Mouse (Mus musculus) kidney, embryonic 15.5 days (tissue): ENCODE measurements around the gene Hist1h4f. TPM values are rescaled to one million over a fixed set of nuclear protein-coding genes. Genes with fewer than 3 reads are reported as not detected.
A peak's percentile ranks its signal among the peaks of the same experiment; 100 is the strongest.

ENCODE experiments used
- ATAC-seq: fragments of 200-750 bp; cut with Nextera tagmentation; replicated peaks from 2 replicates; pipeline ENCODE4 v1.8.0; 2017; ENCODE audit warnings: moderate TSS enrichment; ENCODE audit not compliant: low FRiP score
- H3K27ac ChIP-seq: fragments of 300-500 bp; sonication (generic); 2 replicates; pipeline ENCODE4 v1.5.1; 2015; ENCODE audit warnings: mild to moderate bottlenecking, inconsistent platforms
- H3K27me3 ChIP-seq: fragments of 300-500 bp; sonication (generic); 2 replicates; pipeline ENCODE4 v1.6.1; 2015; ENCODE audit warnings: inconsistent platforms
- H3K36me3 ChIP-seq: fragments of 300-500 bp; sonication (generic); 2 replicates; pipeline ENCODE4 v1.6.1; 2015; ENCODE audit warnings: inconsistent platforms
- H3K4me1 ChIP-seq: fragments of 300-500 bp; sonication (generic); 2 replicates; pipeline ENCODE4 v1.6.1; 2015; ENCODE audit warnings: inconsistent platforms
- H3K4me2 ChIP-seq: fragments of 300-500 bp; sonication (generic); 2 replicates; pipeline ENCODE4 v1.6.1; 2015; ENCODE audit warnings: moderate library complexity, mild to moderate bottlenecking, inconsistent platforms
- H3K4me3 ChIP-seq: fragments of 300-500 bp; sonication (generic); replicated peaks from 2 replicates; pipeline ENCODE4 v1.5.1; 2015; ENCODE audit warnings: mild to moderate bottlenecking, inconsistent platforms
- H3K9ac ChIP-seq: fragments of 300-500 bp; sonication (generic); 2 replicates; pipeline ENCODE4 v1.6.1; 2015; ENCODE audit warnings: mild to moderate bottlenecking, inconsistent platforms
- H3K9me3 ChIP-seq: fragments of 300-500 bp; sonication (generic); replicated peaks from 2 replicates; pipeline ENCODE4 v1.6.1; 2016; ENCODE audit warnings: inconsistent platforms
- WGBS: fragments of 180-500 bp; shearing (Covaris S2); methylation state at CpG from one replicate; pipeline ENCODE4 v1.1.7; 2015; ENCODE audit warnings: mixed read lengths; 5-methylcytosine and 5-hydroxymethylcytosine counted together
- microRNA-seq: library from miRNA; unstranded; fragments of <30 nt; microRNA quantifications from one replicate; pipeline ENCODE4, GENCODE M21; 2016
- polyA plus RNA-seq: library from polyadenylated mRNA; unstranded; fragments of >200 nt; fragmentation: Nextera tagmentation; extraction: Ambion mirVana; gene quantifications from 2 replicates; pipeline ENCODE4 v1.2.1, GENCODE M21; 2015

The Hist1h4f gene
- polyA plus RNA-seq, 1 experiment from 2014 or later, result 0.96 TPM

DNA sequence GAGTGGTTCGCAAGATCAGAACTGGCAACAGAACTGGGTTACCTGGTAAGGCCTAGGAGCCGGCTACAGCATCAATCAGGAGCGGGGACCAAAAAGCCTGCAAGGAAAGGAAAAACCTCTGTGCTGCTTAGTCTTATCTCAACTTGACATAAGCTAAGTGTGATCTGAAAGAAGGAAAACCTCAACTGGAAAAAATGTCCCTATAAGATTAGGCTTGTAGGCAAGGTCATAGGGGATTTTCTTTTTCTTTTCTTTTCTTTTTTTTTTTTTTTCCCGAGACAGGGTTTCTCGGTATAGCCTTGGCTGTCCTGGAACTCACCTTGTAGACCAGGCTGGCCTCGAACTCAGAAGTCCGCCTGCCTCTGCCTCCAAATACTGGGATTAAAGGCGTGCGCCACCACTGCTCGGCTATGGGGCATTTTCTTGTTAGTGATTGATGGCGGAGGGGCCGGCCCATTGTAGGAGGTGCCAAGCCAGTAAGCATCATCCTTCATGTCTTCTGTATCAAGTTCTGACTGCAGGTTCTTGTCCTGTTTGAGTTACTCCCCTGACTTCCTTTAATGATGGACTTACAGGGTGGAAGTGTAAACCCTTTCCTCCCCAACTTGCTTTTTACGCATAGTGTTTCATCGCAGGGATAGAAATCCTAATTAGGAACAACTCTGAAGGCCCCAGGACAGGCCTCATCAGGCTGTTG, 44.5 kb downstream of the Hist1h4f start:
- WGBS, result 28% methylated on average over 14 of the region's 14 CpGs
- Histone ChIP-seq H3K4me2 (peak overlapping the region; percentile 63), H3K4me3 (peak overlapping the region; percentile 37), H3K9ac (no peak overlapping the region), H3K27ac (no peak overlapping the region), H3K4me1 (peaks cover 32% of the 10 kb centered on the region), H3K9me3 (no peaks in the 10 kb centered on the region), H3K27me3 (no peaks in the 10 kb centered on the region), H3K36me3 (no peaks in the 10 kb centered on the region)
- ATAC-seq, result no peak

DNA sequence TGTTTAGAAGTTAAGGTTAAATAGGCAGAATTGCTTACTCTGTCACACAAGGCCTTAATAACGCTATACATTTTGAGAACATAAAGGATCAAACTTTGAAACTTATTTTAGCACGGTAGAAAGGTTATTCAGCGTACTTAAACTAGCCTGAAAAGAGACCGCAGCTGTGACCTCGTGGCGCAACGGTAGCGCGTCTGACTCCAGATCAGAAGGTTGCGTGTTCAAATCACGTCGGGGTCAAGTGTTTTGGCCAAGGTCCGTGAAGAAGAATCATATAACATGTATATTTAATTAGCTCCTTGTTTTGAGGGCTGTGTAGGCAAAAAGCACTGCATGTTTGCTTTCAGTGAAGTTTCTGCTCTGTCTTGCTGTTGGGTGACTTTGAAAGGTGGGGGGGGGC, 45.1 kb downstream of the Hist1h4f start:
- H3K4me3 ChIP-seq, result peak overlapping the region; percentile 37
- no peak overlapping the region for H3K9ac ChIP-seq
- H3K9me3 ChIP-seq, result no peaks in the 10 kb centered on the region
- H3K36me3 ChIP-seq, result no peaks in the 10 kb centered on the region
- no peak overlapping the region for H3K27ac ChIP-seq
- no peak for ATAC-seq
- H3K27me3 ChIP-seq, result no peaks in the 10 kb centered on the region
- peak overlapping the region; percentile 63 for H3K4me2 ChIP-seq
- peaks cover 37% of the 10 kb centered on the region for H3K4me1 ChIP-seq
- WGBS, result 8% methylated on average over 13 of the region's 13 CpGs

DNA sequence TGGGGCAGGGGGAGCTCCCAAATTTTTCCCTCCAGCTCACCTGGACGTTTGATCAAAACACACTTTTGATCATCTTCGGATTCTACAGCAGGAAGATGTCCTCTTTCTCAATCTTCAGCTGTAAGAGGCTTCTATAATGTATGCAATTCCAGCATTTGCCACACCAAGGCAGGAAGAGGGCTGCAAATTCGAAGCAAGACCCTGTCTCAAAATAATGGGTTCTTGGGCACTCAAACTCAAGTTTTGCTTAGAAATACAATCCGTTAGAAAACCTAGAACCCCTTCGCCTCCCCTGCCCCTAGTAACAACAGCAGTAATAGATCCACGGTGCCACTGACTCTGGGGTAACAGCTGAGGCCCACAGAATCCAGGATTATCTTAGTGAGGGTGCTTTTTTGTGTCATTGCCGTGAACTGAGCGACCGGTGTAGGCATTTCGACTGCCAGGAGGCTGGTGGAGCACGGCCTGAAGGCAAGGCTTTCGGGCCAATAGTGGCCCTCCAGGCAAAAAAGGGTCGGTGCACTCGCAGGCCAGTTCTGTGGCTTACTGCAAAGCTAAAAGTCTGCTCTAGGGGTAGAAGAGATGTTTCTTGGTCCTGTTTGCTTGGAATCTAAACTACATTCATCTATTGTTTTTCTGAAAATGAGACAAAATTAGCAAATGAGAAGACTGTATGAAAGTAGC, 45.6 kb downstream of the Hist1h4f start:
- Histone ChIP-seq H3K9me3 (no peaks in the 10 kb centered on the region), H3K4me1 (peaks cover 37% of the 10 kb centered on the region), H3K27me3 (no peaks in the 10 kb centered on the region), H3K9ac (0 out of 2 replicates have a peak overlapping the region, but pooled peaks have one; percentile 21), H3K27ac (0 out of 2 replicates have a peak overlapping the region, but pooled peaks have one; percentile 18), H3K4me3 (peak overlapping the region; percentile 37), H3K36me3 (no peaks in the 10 kb centered on the region), H3K4me2 (peak overlapping the region; percentile 63)
- WGBS, result 10% methylated on average over 14 of the region's 14 CpGs
- no peak for ATAC-seq

DNA sequence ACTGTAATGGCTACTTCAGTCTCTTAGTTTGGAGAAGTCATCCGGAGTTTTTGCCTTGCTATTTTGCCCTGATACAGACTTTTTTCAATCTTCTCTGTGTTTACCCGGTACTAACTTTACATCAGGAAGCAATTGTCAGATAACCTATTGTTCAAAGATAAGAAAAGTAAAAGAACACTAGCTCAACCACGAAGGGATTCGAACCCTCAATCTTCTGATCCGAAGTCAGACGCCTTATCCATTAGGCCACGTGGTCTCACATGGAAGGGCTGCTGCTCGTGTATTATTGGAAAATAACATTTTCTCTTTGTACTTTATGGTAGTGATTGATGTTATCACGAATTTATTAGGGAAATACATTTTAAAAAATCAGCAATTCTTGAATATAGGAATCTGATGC, 47.7 kb downstream of the Hist1h4f start:
- ATAC-seq, result no peak
- Histone ChIP-seq H3K4me1 (peaks cover 36% of the 10 kb centered on the region), H3K36me3 (no peaks in the 10 kb centered on the region), H3K4me2 (peak overlapping the region; percentile 35), H3K27me3 (no peaks in the 10 kb centered on the region), H3K9ac (no peak overlapping the region), H3K4me3 (peak overlapping the region; percentile 10), H3K9me3 (no peaks in the 10 kb centered on the region), H3K27ac (no peak overlapping the region)
- WGBS, result 1% methylated on average over 9 of the region's 9 CpGs

DNA sequence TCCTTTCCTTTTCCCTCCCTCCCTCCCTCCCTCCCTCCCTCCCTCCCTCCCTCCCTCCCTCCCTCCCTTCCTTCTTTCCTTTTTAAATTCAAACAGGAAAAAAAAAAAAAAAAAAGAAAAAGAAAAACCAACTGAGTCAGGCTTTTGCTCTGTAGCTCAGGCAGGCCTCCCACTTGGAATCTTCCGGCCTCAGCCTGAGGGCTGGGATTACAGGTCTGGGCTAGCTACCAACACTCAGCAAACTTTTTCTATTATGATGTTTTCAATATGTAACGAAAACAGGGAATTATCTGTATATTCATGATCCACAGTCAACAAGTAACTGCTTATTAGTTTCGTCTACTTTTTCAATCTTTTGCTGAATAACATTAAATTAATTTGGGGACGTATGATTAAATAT, 48.5 kb downstream of the Hist1h4f start:
- no peak overlapping the region for H3K4me2 ChIP-seq
- H3K9ac ChIP-seq, result no peak overlapping the region
- H3K9me3 ChIP-seq, result no peaks in the 10 kb centered on the region
- no peak overlapping the region for H3K4me3 ChIP-seq
- no peak overlapping the region for H3K27ac ChIP-seq
- WGBS, result 59% methylated on average over 4 of the region's 4 CpGs
- no peaks in the 10 kb centered on the region for H3K27me3 ChIP-seq
- ATAC-seq, result no peak
- no peaks in the 10 kb centered on the region for H3K36me3 ChIP-seq
- H3K4me1 ChIP-seq, result peaks cover 45% of the 10 kb centered on the region

DNA sequence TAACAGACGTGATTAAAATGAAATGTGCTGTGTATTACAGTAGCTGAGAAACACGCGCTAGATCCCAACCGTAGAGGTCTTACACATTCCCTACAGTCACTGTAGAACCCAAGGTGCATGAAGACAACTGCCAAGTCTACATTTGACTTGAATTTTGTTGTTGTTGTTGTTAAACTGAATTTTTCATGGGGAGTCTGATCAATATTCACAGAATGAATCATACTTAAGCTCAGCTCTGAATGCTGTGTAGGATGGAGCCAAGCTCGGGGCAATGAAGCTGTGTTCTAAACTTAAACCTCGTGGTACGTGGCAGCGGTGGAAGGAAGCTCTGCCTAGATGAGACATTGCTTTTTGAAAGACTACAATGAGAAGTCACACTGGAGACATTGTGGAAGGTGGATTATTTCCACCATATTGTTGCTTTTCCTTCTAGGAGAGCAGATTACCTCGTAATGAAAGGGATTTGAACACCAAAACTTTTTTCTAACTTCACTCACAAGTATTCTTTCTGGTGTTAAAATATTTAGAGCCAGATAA, 49.3 kb downstream of the Hist1h4f start:
- Histone ChIP-seq H3K4me3 (peak overlapping the region; percentile 19), H3K9ac (no peak overlapping the region), H3K27ac (no peak overlapping the region), H3K9me3 (no peaks in the 10 kb centered on the region), H3K4me2 (peak overlapping the region; percentile 53), H3K4me1 (peaks cover 44% of the 10 kb centered on the region), H3K27me3 (no peaks in the 10 kb centered on the region), H3K36me3 (no peaks in the 10 kb centered on the region)
- WGBS, result 44% methylated on average over 9 of the region's 9 CpGs
- ATAC-seq, result no peak

DNA sequence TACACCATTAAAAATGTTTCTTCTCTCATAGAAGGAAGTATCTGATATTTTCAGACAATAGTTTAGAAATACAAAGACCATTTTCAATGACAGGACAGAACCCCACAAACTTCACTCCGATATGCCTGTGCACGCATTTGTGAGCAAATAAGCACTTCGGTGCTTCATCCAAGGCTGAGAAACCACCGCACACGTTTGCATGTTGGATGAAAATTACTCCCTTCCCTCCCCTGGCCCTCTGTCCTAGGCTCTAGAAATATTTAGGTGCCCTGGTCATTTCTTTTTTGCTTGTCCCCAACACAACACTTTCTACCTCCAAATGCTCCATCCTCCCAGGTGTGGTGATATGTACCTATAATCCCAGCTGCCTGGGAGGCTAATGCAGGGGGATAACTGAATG, 49.9 kb downstream of the Hist1h4f start:
- Histone ChIP-seq H3K4me2 (peak overlapping the region; percentile 53), H3K4me3 (peak overlapping the region; percentile 19), H3K36me3 (no peaks in the 10 kb centered on the region), H3K27ac (no peak overlapping the region), H3K9me3 (no peaks in the 10 kb centered on the region), H3K9ac (no peak overlapping the region), H3K27me3 (no peaks in the 10 kb centered on the region), H3K4me1 (peaks cover 41% of the 10 kb centered on the region)
- ATAC-seq, result no peak
- 31% methylated on average over 5 of the region's 5 CpGs for WGBS

Small RNA genes within 50 kb of the gene (microRNA-seq; reads per million reads assigned to microRNA genes)
- gene Gm44297, result not detected
- not detected for gene Gm44359
- gene Gm44394, result not detected
- gene n-TStga1, result 1.2 reads per million

Other genes with a start within 250 kb of the Hist1h4f start
- gene Zfp322a, start 182.4 kb downstream of the Hist1h4f start, polyA plus RNA-seq, result 48.8 and 48.9 TPM in 2 replicates
- 13.5 and 13.7 TPM in 2 replicates for gene Abt1, start 127.8 kb downstream of the Hist1h4f start, polyA plus RNA-seq
- 0.08 and 0.12 TPM in 2 replicates for gene Btn1a1, start 85.7 kb downstream of the Hist1h4f start, polyA plus RNA-seq
- 0.55 and 0.71 TPM in 2 replicates for gene Btn2a2, start 62.8 kb downstream of the Hist1h4f start, polyA plus RNA-seq
- gene Hist1h4h, start 20.6 kb downstream of the Hist1h4f start, polyA plus RNA-seq, result 7.5 and 7.8 TPM in 2 replicates
- gene Hist1h2af, start 17.7 kb downstream of the Hist1h4f start, polyA plus RNA-seq, result 3.3 and 7.3 TPM in 2 replicates
- gene Hist1h3g, start 16.2 kb downstream of the Hist1h4f start, polyA plus RNA-seq, result 6.6 and 6.9 TPM in 2 replicates
- gene Hist1h2bh, start 8.3 kb downstream of the Hist1h4f start, polyA plus RNA-seq, result 0.91 and 1.1 TPM in 2 replicates
- gene Hist1h3f, start 7.6 kb downstream of the Hist1h4f start, polyA plus RNA-seq, result 0.86 and 1.3 TPM in 2 replicates
- 0.66 and 0.67 TPM in 2 replicates for gene Hist1h1d, start 1.6 kb upstream of the Hist1h4f start, polyA plus RNA-seq
- gene Hist1h3e, start 10.7 kb upstream of the Hist1h4f start, polyA plus RNA-seq, result 6.5 and 6.7 TPM in 2 replicates
- gene Hist1h2ae, start 19.6 kb upstream of the Hist1h4f start, polyA plus RNA-seq, result 84.7 and 118 TPM in 2 replicates
- 10.6 and 10.9 TPM in 2 replicates for gene Hist1h2bg, start 19.7 kb upstream of the Hist1h4f start, polyA plus RNA-seq
- 6.0 and 6.9 TPM in 2 replicates for gene Hist1h2bf, start 22.5 kb upstream of the Hist1h4f start, polyA plus RNA-seq
- gene Hist1h2ad, start 22.7 kb upstream of the Hist1h4f start, polyA plus RNA-seq, result 3.6 TPM in 2 replicates
- gene Hist1h3d, start 24.1 kb upstream of the Hist1h4f start, polyA plus RNA-seq, result 6.5 and 7.5 TPM in 2 replicates
- 123 and 142 TPM in 2 replicates for gene Hist1h4d, start 29.9 kb upstream of the Hist1h4f start, polyA plus RNA-seq
- gene Hist1h2be, start 69.5 kb upstream of the Hist1h4f start, polyA plus RNA-seq, result 3.1 and 3.7 TPM in 2 replicates
- gene Hist1h1e, start 70.9 kb upstream of the Hist1h4f start, polyA plus RNA-seq, result 19.7 and 21.1 TPM in 2 replicates
- 1.3 and 1.5 TPM in 2 replicates for gene Hist1h2ac, start 132.3 kb upstream of the Hist1h4f start, polyA plus RNA-seq
- 65.3 and 71.8 TPM in 2 replicates for gene Hist1h2bc, start 132.6 kb upstream of the Hist1h4f start, polyA plus RNA-seq
- 0.31 TPM in 1 of 2 replicates, not detected in the other for gene Hist1h1t, start 144.2 kb upstream of the Hist1h4f start, polyA plus RNA-seq
- 7.5 and 8.5 TPM in 2 replicates for gene Hist1h4c, start 146.8 kb upstream of the Hist1h4f start, polyA plus RNA-seq
- gene Hfe, start 159.2 kb upstream of the Hist1h4f start, polyA plus RNA-seq, result 6.4 and 7.7 TPM in 2 replicates
- 24.1 and 27.2 TPM in 2 replicates for gene Hist1h1c, start 187.2 kb upstream of the Hist1h4f start, polyA plus RNA-seq
- gene Hist1h3c, start 194.0 kb upstream of the Hist1h4f start, polyA plus RNA-seq, result 12.6 and 13.5 TPM in 2 replicates
- gene Hist1h2bb, start 195.1 kb upstream of the Hist1h4f start, polyA plus RNA-seq, result 3.8 and 4.5 TPM in 2 replicates
- 39.2 and 44.8 TPM in 2 replicates for gene Hist1h2ab, start 199.5 kb upstream of the Hist1h4f start, polyA plus RNA-seq
- 10.8 and 11.3 TPM in 2 replicates for gene Hist1h3b, start 200.6 kb upstream of the Hist1h4f start, polyA plus RNA-seq
- gene Hist1h4b, start 205.4 kb upstream of the Hist1h4f start, polyA plus RNA-seq, result 5.4 and 6.4 TPM in 2 replicates
- gene Hist1h4a, start 209.6 kb upstream of the Hist1h4f start, polyA plus RNA-seq, result 0.35 TPM in 1 of 2 replicates, not detected in the other
- gene Hist1h3a, start 210.7 kb upstream of the Hist1h4f start, polyA plus RNA-seq, result 8.0 and 9.4 TPM in 2 replicates
- 2.3 and 3.1 TPM in 2 replicates for gene Hist1h1a, start 212.0 kb upstream of the Hist1h4f start, polyA plus RNA-seq
- not detected in 2 replicates for gene Trim38, start 218.3 kb upstream of the Hist1h4f start, polyA plus RNA-seq